25 mouse cellular contexts compared by ENCODE assay signal in genomic region chr13:56762446-56763229, GRCm38 (mm10). TPM values are rescaled to one million over a fixed set of nuclear protein-coding genes. Genes with fewer than 3 reads are reported as not detected.
DNase-seq lines count a peak whose midpoint lies in the region; ATAC-seq lines count a peak whose summit lies in the region.
"Had no signal": no experiment of that assay in that cellular context is flagged by ENCODE, and none has a peak within 500 bp of the region (broad histone marks: within the 10 kb centered on the region; RNA-seq: fewer than 3 reads in every experiment).

No protein-coding gene starts in this region.

- H3K4me3 ChIP-seq in forebrain, embryonic 13.5 days = no peak overlapping the region
- no peak overlapping the region for H3K4me3 ChIP-seq in forebrain, embryonic 10.5 days
- H3K4me3 ChIP-seq in hindbrain, embryonic 14.5 days (replicated peaks; ENCODE audit: low read length) = no peak overlapping the region
- no peak overlapping the region for H3K4me3 ChIP-seq in embryonic facial prominence, embryonic 10.5 days
- H3K4me3 ChIP-seq: heart, embryonic 13.5 days; kidney, embryonic 15.5 days; lung, embryonic 15.5 days; megakaryocyte, embryonic 14.5 days; neural tube, embryonic 12.5 days had no signal

- H3K9ac ChIP-seq in forebrain, embryonic 13.5 days = no peak overlapping the region
- H3K9ac ChIP-seq in hindbrain, embryonic 14.5 days = no peak overlapping the region
- H3K9ac ChIP-seq: heart, embryonic 13.5 days; kidney, embryonic 15.5 days; liver, embryonic 14.5 days; lung, embryonic 15.5 days; neural tube, embryonic 12.5 days had no signal

- H3K27ac ChIP-seq in forebrain, embryonic 13.5 days = peak overlapping the region; percentile 57
- no peak overlapping the region for H3K27ac ChIP-seq in forebrain, embryonic 10.5 days
- 0 out of 2 replicates have a peak overlapping the region, but pooled peaks have one; percentile 29 for H3K27ac ChIP-seq in hindbrain, embryonic 14.5 days
- no peak overlapping the region for H3K27ac ChIP-seq in embryonic facial prominence, embryonic 10.5 days (replicated peaks)
- H3K27ac ChIP-seq: heart, embryonic 13.5 days; kidney, embryonic 15.5 days; liver, embryonic 14.5 days; lung, embryonic 15.5 days; neural tube, embryonic 12.5 days had no signal

- ATAC-seq in forebrain, embryonic 13.5 days = 0 out of 2 replicates have a peak, but pooled peaks have one; percentile 39
- no peak for ATAC-seq in hindbrain, embryonic 14.5 days (ENCODE audit: low FRiP score)
- ATAC-seq: CD4-positive, CD25-positive, alpha-beta regulatory T cell, adult 4 months had no signal

- no peak overlapping the region; the same call in 1 of the 2 replicates for H3K4me2 ChIP-seq in forebrain, embryonic 13.5 days
- no peak overlapping the region for H3K4me2 ChIP-seq in hindbrain, embryonic 14.5 days (replicated peaks)
- H3K4me2 ChIP-seq: heart, embryonic 13.5 days; kidney, embryonic 15.5 days; lung, embryonic 15.5 days; neural tube, embryonic 12.5 days had no signal

- WGBS in forebrain, embryonic 13.5 days = 42% methylated on average over 13 of the region's 13 CpGs
- 54% methylated on average over 13 of the region's 13 CpGs for WGBS in forebrain, embryonic 10.5 days
- WGBS in hindbrain, embryonic 14.5 days = 36% methylated on average over 13 of the region's 13 CpGs
- 46% methylated on average over 13 of the region's 13 CpGs for WGBS in embryonic facial prominence, embryonic 10.5 days

- intact Hi-C loops in left cerebral cortex, postnatal 4 days (cut with DNase I) = no loop called here

- H3K9me3 ChIP-seq in forebrain, embryonic 13.5 days (replicated peaks) = no peaks in the 10 kb centered on the region
- H3K9me3 ChIP-seq in forebrain, embryonic 10.5 days = no peaks in the 10 kb centered on the region
- H3K9me3 ChIP-seq in hindbrain, embryonic 14.5 days (ENCODE audit: control insufficient read depth, low read length) = no peaks in the 10 kb centered on the region
- no peaks in the 10 kb centered on the region for H3K9me3 ChIP-seq in embryonic facial prominence, embryonic 10.5 days
- H3K9me3 ChIP-seq: heart, embryonic 13.5 days; kidney, embryonic 15.5 days; lung, embryonic 15.5 days; neural tube, embryonic 12.5 days had no signal

- no peak for DNase-seq in forebrain, embryonic 10.5 days (ENCODE audit: extremely low spot score, low spot score)
- peak; percentile 68 for DNase-seq in left cerebral cortex, postnatal 4 days
- no peak for DNase-seq in left cerebral cortex, adult 9 months (ENCODE audit: low spot score in 2 of 2)
- peak; percentile 6 for DNase-seq in brain, adult 2 months (ENCODE audit: low read depth, low spot score)
- DNase-seq in hindbrain, embryonic 14.5 days (ENCODE audit: low spot score) = no peak
- DNase-seq in embryonic facial prominence, embryonic 10.5 days (ENCODE audit: low spot score) = no peak
- DNase-seq: adrenal gland, postnatal 14 days; cerebellum, postnatal 25 days; gastrocnemius, postnatal 14 days; heart, adult 11 months; heart, postnatal 14 days; kidney, adult 11 months; kidney, postnatal 36 days; lung, postnatal 36 days; right cerebral cortex, adult 18-20 months; right cerebral cortex, postnatal 4 days; thymus, postnatal 14 days had no signal

- no peaks in the 10 kb centered on the region for H3K36me3 ChIP-seq in forebrain, embryonic 13.5 days (ENCODE audit: poor library complexity, severe bottlenecking)
- H3K36me3 ChIP-seq in forebrain, embryonic 10.5 days (replicated peaks) = no peaks in the 10 kb centered on the region
- H3K36me3 ChIP-seq in hindbrain, embryonic 14.5 days (replicated peaks; ENCODE audit: control insufficient read depth, insufficient read depth) = no peaks in the 10 kb centered on the region
- no peaks in the 10 kb centered on the region for H3K36me3 ChIP-seq in embryonic facial prominence, embryonic 10.5 days (replicated peaks)
- H3K36me3 ChIP-seq: heart, embryonic 13.5 days; kidney, embryonic 15.5 days; lung, embryonic 15.5 days; neural tube, embryonic 12.5 days had no signal

- H3K4me1 ChIP-seq in forebrain, embryonic 13.5 days = peaks cover 29% of the 10 kb centered on the region
- H3K4me1 ChIP-seq in forebrain, embryonic 10.5 days = peaks cover 32% of the 10 kb centered on the region
- peaks cover 11% of the 10 kb centered on the region for H3K4me1 ChIP-seq in hindbrain, embryonic 14.5 days (replicated peaks; ENCODE audit: control insufficient read depth, insufficient read depth, low read length)
- peaks cover 32% of the 10 kb centered on the region for H3K4me1 ChIP-seq in embryonic facial prominence, embryonic 10.5 days

- no peaks in the 10 kb centered on the region for H3K27me3 ChIP-seq in forebrain, embryonic 13.5 days
- peaks cover 54% of the 10 kb centered on the region for H3K27me3 ChIP-seq in forebrain, embryonic 10.5 days (ENCODE audit: poor library complexity, severe bottlenecking)
- no peaks in the 10 kb centered on the region for H3K27me3 ChIP-seq in hindbrain, embryonic 14.5 days (ENCODE audit: control insufficient read depth, insufficient read depth, low read length)
- H3K27me3 ChIP-seq in embryonic facial prominence, embryonic 10.5 days (replicated peaks; ENCODE audit: low read depth, poor library complexity, severe bottlenecking) = peaks cover 41% of the 10 kb centered on the region
- H3K27me3 ChIP-seq: lung, embryonic 15.5 days had no signal

RNA-seq across cellular contexts. Expression of gene Gm45623, which starts 9.0 kb away (rescaled TPM):
- 0.37 and 0.55 TPM in 2 replicates for polyA plus RNA-seq in forebrain, embryonic 13.5 days (2015; fragmentation: Nextera tagmentation; extraction: Ambion mirVana)
- polyA plus RNA-seq in forebrain, embryonic 10.5 days (2016; fragmentation: Nextera tagmentation; extraction: Ambion mirVana) = not detected in 2 replicates
- total RNA-seq in left cerebral cortex, postnatal 4 days (2021) = 1 to 10 TPM; 2.4 to 2.9 TPM
- polyA plus RNA-seq in hindbrain, embryonic 14.5 days (2014; fragmentation: Nextera tagmentation; extraction: Ambion mirVana) = 2.8 and 2.9 TPM in 2 replicates
- polyA plus RNA-seq in embryonic facial prominence, embryonic 10.5 days (2016; fragmentation: Nextera tagmentation; extraction: Ambion mirVana) = 0.24 and 0.26 TPM in 2 replicates
- total RNA-seq: adrenal gland, postnatal 14 days; gastrocnemius, postnatal 14 days had no signal
- polyA plus RNA-seq: CD4-positive, CD25-positive, alpha-beta regulatory T cell, adult 4 months; kidney, embryonic 15.5 days; liver, embryonic 14.5 days had no signal

RNA-seq across cellular contexts. Expression of gene Smad5, which starts 59.8 kb away (rescaled TPM):
- 32.0 and 36.8 TPM in 2 replicates for polyA plus RNA-seq in forebrain, embryonic 13.5 days (2015; fragmentation: Nextera tagmentation; extraction: Ambion mirVana)
- 35.7 and 36.1 TPM in 2 replicates for polyA plus RNA-seq in forebrain, embryonic 10.5 days (2016; fragmentation: Nextera tagmentation; extraction: Ambion mirVana)
- 10 to 100 TPM; 36.0 to 41.9 TPM for total RNA-seq in left cerebral cortex, postnatal 4 days (2021)
- 32.3 and 33.8 TPM in 2 replicates for polyA plus RNA-seq in hindbrain, embryonic 14.5 days (2014; fragmentation: Nextera tagmentation; extraction: Ambion mirVana)
- polyA plus RNA-seq in embryonic facial prominence, embryonic 10.5 days (2016; fragmentation: Nextera tagmentation; extraction: Ambion mirVana) = 41.7 and 44.3 TPM in 2 replicates

Comparison
In these comparisons a context has a peak if more than half of its experiments do, and no peak if none do; other contexts are left out.
1. H3K27ac ChIP-seq: peak in forebrain, embryonic 13.5 days (single experiment) and hindbrain, embryonic 14.5 days (single experiment); none in forebrain, embryonic 10.5 days (single experiment) and embryonic facial prominence, embryonic 10.5 days (single experiment).
2. DNase-seq: peak in left cerebral cortex, postnatal 4 days (single experiment) and brain, adult 2 months (single experiment); none in forebrain, embryonic 10.5 days (single experiment), left cerebral cortex, adult 9 months (0 of 2), hindbrain, embryonic 14.5 days (single experiment) and embryonic facial prominence, embryonic 10.5 days (single experiment).